In genomic region chr3:96679159-96679674, GRCm38 (mm10) we compare ENCODE assay signal across 13 mouse cellular contexts. TPM values are rescaled to one million over a fixed set of nuclear protein-coding genes. Genes with fewer than 3 reads are reported as not detected.
DNase-seq lines count a peak whose midpoint lies in the region; ATAC-seq and TF ChIP-seq lines count a peak whose summit lies in the region.
"Had no signal": no experiment of that assay in that cellular context is flagged by ENCODE, and none has a peak within 500 bp of the region (broad histone marks: within the 10 kb centered on the region; RNA-seq: fewer than 3 reads in every experiment).

No protein-coding gene starts in this region.

- peaks cover 24% of the 10 kb centered on the region for H3K4me1 ChIP-seq in liver, embryonic 13.5 days (replicated peaks)
- no peaks in the 10 kb centered on the region for H3K4me1 ChIP-seq in cerebellum, adult 2 months (ENCODE audit: control insufficient read depth, insufficient read depth, low read length)

- 9% methylated on average over 5 of the region's 5 CpGs for WGBS in liver, embryonic 13.5 days (ENCODE audit: insufficient replicate concordance)
- WGBS in cerebellum, adult 2 months: 45% methylated on average over 5 of the region's 5 CpGs

- no peak for TF ChIP-seq CTCF in cerebellum, adult 2 months (IDR thresholded peaks at IDR 0.05; ENCODE audit: borderline replicate concordance, insufficient read depth, low read depth, low read length)
- TF ChIP-seq CTCF in left cerebral cortex, adult 2 months (IDR thresholded peaks at IDR 0.05): no peak

- intact Hi-C loops in heart, postnatal 25 days (cut with DNase I): no loop called here
- intact Hi-C loops in left cerebral cortex, adult 2 months (cut with DNase I): no loop called here

- no peaks in the 10 kb centered on the region for H3K36me3 ChIP-seq in liver, embryonic 13.5 days
- H3K36me3 ChIP-seq: liver, embryonic 15.5 days; midbrain, embryonic 13.5 days had no signal

- no peak overlapping the region for H3K4me3 ChIP-seq in liver, embryonic 13.5 days (replicated peaks)
- H3K4me3 ChIP-seq in cerebellum, adult 2 months (replicated peaks; ENCODE audit: insufficient read depth, low read depth, low read length): no peak overlapping the region
- H3K4me3 ChIP-seq in left cerebral cortex, adult 2 months: no peak overlapping the region
- H3K4me3 ChIP-seq: liver, embryonic 15.5 days; midbrain, embryonic 13.5 days had no signal

- H3K9me3 ChIP-seq in liver, embryonic 13.5 days (replicated peaks): no peaks in the 10 kb centered on the region
- H3K9me3 ChIP-seq: liver, embryonic 15.5 days; midbrain, embryonic 13.5 days had no signal

- peaks cover 55% of the 10 kb centered on the region for H3K27me3 ChIP-seq in liver, embryonic 13.5 days
- no peaks in the 10 kb centered on the region for H3K27me3 ChIP-seq in cerebellum, adult 2 months (ENCODE audit: control insufficient read depth, insufficient read depth, low read length)

- H3K4me2 ChIP-seq in liver, embryonic 13.5 days: peak overlapping the region; percentile 12; the same call in 1 of the 2 replicates
- H3K4me2 ChIP-seq: liver, embryonic 15.5 days; midbrain, embryonic 13.5 days had no signal

- H3K27ac ChIP-seq in liver, embryonic 13.5 days: no peak overlapping the region
- H3K27ac ChIP-seq in cerebellum, adult 2 months (ENCODE audit: insufficient read depth, low read length): no peak overlapping the region
- no peak overlapping the region for H3K27ac ChIP-seq in left cerebral cortex, adult 2 months
- H3K27ac ChIP-seq: liver, embryonic 15.5 days; midbrain, embryonic 13.5 days had no signal

- peak; percentile 48 for ATAC-seq in liver, embryonic 13.5 days (ENCODE audit: low read depth)
- no peak for ATAC-seq in megakaryocyte, adult 5-6 weeks (ENCODE audit: poor library complexity, severe bottlenecking)
- ATAC-seq: midbrain, embryonic 13.5 days had no signal

- DNase-seq in heart, adult 11 months: peak; percentile 84
- no peak for DNase-seq in heart, postnatal 25 days (ENCODE audit: low spot score)
- peak; percentile 62 for DNase-seq in 416B (ENCODE audit: low read depth)
- peak; percentile 66 for DNase-seq in ZHBTc4 (ENCODE audit: low read depth, low spot score)
- no peak for DNase-seq in liver, embryonic 13.5 days
- DNase-seq in cerebellum, adult 2 months: no peak
- DNase-seq in left cerebral cortex, adult 2 months (ENCODE audit: extremely low spot score in 1 of 2, low spot score in 2 of 2): no peak
- DNase-seq: cerebellum, postnatal 25 days; kidney, adult 18-20 months; thymus, postnatal 25 days had no signal

- peak overlapping the region; percentile 13; the same call in 1 of the 2 replicates for H3K9ac ChIP-seq in liver, embryonic 13.5 days
- H3K9ac ChIP-seq: liver, embryonic 15.5 days; midbrain, embryonic 13.5 days had no signal

- no peak for TF ChIP-seq POLR2A in cerebellum, adult 2 months (IDR thresholded peaks at IDR 0.05; ENCODE audit: borderline replicate concordance, insufficient read depth, low read length)

RNA-seq across cellular contexts. Expression of gene Ankrd35, which starts 9.3 kb away (rescaled TPM):
- under 1 TPM; 0.60 to 0.95 TPM for total RNA-seq in heart, postnatal 25 days (2021)
- polyA plus RNA-seq in liver, embryonic 13.5 days (2015; fragmentation: Nextera tagmentation; extraction: Ambion mirVana): 0.38 and 0.59 TPM in 2 replicates
- total RNA-seq in megakaryocyte, adult 5-6 weeks (2015): not detected in 2 replicates
- not detected in 2 replicates for total RNA-seq in megakaryocyte, adult 5-6 weeks (2017)
- 9.4 and 11.6 TPM in 2 replicates for polyA plus RNA-seq in cerebellum, adult 2 months (2012; rRNA removed)
- total RNA-seq in left cerebral cortex, adult 2 months (2021): 1 to 10 TPM; 8.3 to 9.5 TPM

RNA-seq across cellular contexts. Expression of gene Pias3, which starts 17.0 kb away (rescaled TPM):
- 10 to 100 TPM; 14.0 to 17.5 TPM for total RNA-seq in heart, postnatal 25 days (2021)
- 6.1 and 8.5 TPM in 2 replicates for polyA plus RNA-seq in liver, embryonic 13.5 days (2015; fragmentation: Nextera tagmentation; extraction: Ambion mirVana)
- 18.6 and 26.6 TPM in 2 replicates for total RNA-seq in megakaryocyte, adult 5-6 weeks (2015)
- 10.3 and 13.4 TPM in 2 replicates for total RNA-seq in megakaryocyte, adult 5-6 weeks (2017)
- polyA plus RNA-seq in cerebellum, adult 2 months (2012; rRNA removed): 38.6 and 41.9 TPM in 2 replicates
- total RNA-seq in left cerebral cortex, adult 2 months (2021): 10 to 100 TPM; 23.6 to 30.3 TPM

RNA-seq across cellular contexts. Expression of gene Nudt17, which starts 29.1 kb away (rescaled TPM):
- 1 to 10 TPM; 2.3 to 3.2 TPM for total RNA-seq in heart, postnatal 25 days (2021)
- polyA plus RNA-seq in liver, embryonic 13.5 days (2015; fragmentation: Nextera tagmentation; extraction: Ambion mirVana): 0.94 and 1.0 TPM in 2 replicates
- 1.7 and 1.9 TPM in 2 replicates for total RNA-seq in megakaryocyte, adult 5-6 weeks (2015)
- total RNA-seq in megakaryocyte, adult 5-6 weeks (2017): 0.73 TPM in 1 of 2 replicates, not detected in the other
- 11.8 and 14.3 TPM in 2 replicates for polyA plus RNA-seq in cerebellum, adult 2 months (2012; rRNA removed)
- total RNA-seq in left cerebral cortex, adult 2 months (2021): 10 to 100 TPM in 1 of 2 experiments, 1 to 10 TPM in 1; 8.7 to 10.4 TPM

RNA-seq across cellular contexts. Expression of gene Itga10, which starts 33.8 kb away (rescaled TPM):
- total RNA-seq in heart, postnatal 25 days (2021): 1 to 10 TPM in 1 of 2 experiments, under 1 TPM in 1; 0.84 to 1.0 TPM
- polyA plus RNA-seq in liver, embryonic 13.5 days (2015; fragmentation: Nextera tagmentation; extraction: Ambion mirVana): 0.13 and 0.24 TPM in 2 replicates
- total RNA-seq in megakaryocyte, adult 5-6 weeks (2015): 0.02 and 0.29 TPM in 2 replicates
- 0.15 TPM in 1 of 2 replicates, not detected in the other for total RNA-seq in megakaryocyte, adult 5-6 weeks (2017)
- 4.7 and 5.1 TPM in 2 replicates for polyA plus RNA-seq in cerebellum, adult 2 months (2012; rRNA removed)
- total RNA-seq in left cerebral cortex, adult 2 months (2021): 1 to 10 TPM; 2.9 to 3.6 TPM

RNA-seq across cellular contexts. Expression of gene Gm42957, which starts 43.9 kb away (rescaled TPM):
- total RNA-seq in heart, postnatal 25 days (2021): under 1 TPM; 0.14 to 0.16 TPM
- 0.02 TPM in 1 of 2 replicates, not detected in the other for polyA plus RNA-seq in liver, embryonic 13.5 days (2015; fragmentation: Nextera tagmentation; extraction: Ambion mirVana)
- total RNA-seq in megakaryocyte, adult 5-6 weeks (2015): 0.04 TPM in 1 of 2 replicates, not detected in the other
- total RNA-seq in megakaryocyte, adult 5-6 weeks (2017): 0.04 and 0.53 TPM in 2 replicates
- 0.16 and 0.21 TPM in 2 replicates for polyA plus RNA-seq in cerebellum, adult 2 months (2012; rRNA removed)
- total RNA-seq in left cerebral cortex, adult 2 months (2021): under 1 TPM; 0.41 to 0.68 TPM
- polyA plus RNA-seq: liver, embryonic 15.5 days had no signal

Comparison
In these comparisons a context has a peak if more than half of its experiments do, and no peak if none do; other contexts are left out.
1. DNase-seq: peak in heart, adult 11 months (single experiment), 416B (single experiment) and ZHBTc4 (single experiment); none in heart, postnatal 25 days (single experiment), liver, embryonic 13.5 days (single experiment), cerebellum, adult 2 months (0 of 2) and left cerebral cortex, adult 2 months (0 of 2).
2. RNA of gene Ankrd35, which starts 9.3 kb away (total RNA-seq): 8.3 to 9.5 TPM in left cerebral cortex, adult 2 months; 0.60 to 0.95 TPM in heart, postnatal 25 days and not detected in megakaryocyte, adult 5-6 weeks; every median in the first group is over 4 times any median in the second.